Mouse (Mus musculus) left cerebral cortex, adult 8-10 months (tissue): Measurements from ENCODE around the gene Ifitm6. TPM values are rescaled to one million over a fixed set of nuclear protein-coding genes. Genes with fewer than 3 reads are reported as not detected.
"Not testable (repeated sequence)": the region's sequence is repeated elsewhere in the genome, so short reads cannot be mapped to it uniquely, and the experiment has no call there.

ENCODE experiments used
- DNase-seq, 2 experiments: peaks; one replicate each; pipeline ENCODE4 v3.0.0; 2022; ENCODE audit warnings: low spot score in 2 of 2
- total RNA-seq, 4 experiments: library from RNA; stranded (reverse); gene quantifications; 2 replicates each; pipeline ENCODE4 v1.2.4; 2022

The Ifitm6 gene
- total RNA-seq, 4 experiments from 2014 or later, result 0.87 to 0.88 TPM; not detected in 2

GRCm38 (mm10) chr7:141041661-141042060 is 23.9 kb upstream of the Ifitm6 start:
- DNase-seq, result no peak

GRCm38 (mm10) chr7:141040867-141041606 is 23.3 kb upstream of the Ifitm6 start:
- no peak for DNase-seq

- no peak for DNase-seq
Measured at GRCm38 (mm10) chr7:141039386-141040107, 21.8 kb upstream of the Ifitm6 start.

- DNase-seq, result no peak
Measured at GRCm38 (mm10) chr7:141038090-141039032, 20.6 kb upstream of the Ifitm6 start.

- not testable (repeated sequence) for DNase-seq
Measured at GRCm38 (mm10) chr7:141036624-141037023, 18.9 kb upstream of the Ifitm6 start.

- DNase-seq, result no peak
Measured at GRCm38 (mm10) chr7:141032458-141033167, 14.9 kb upstream of the Ifitm6 start.

GRCm38 (mm10) chr7:141030390-141030789 is 12.7 kb upstream of the Ifitm6 start:
- DNase-seq, result no peak

- no peak for DNase-seq
Measured at GRCm38 (mm10) chr7:141028831-141029230, 11.1 kb upstream of the Ifitm6 start, which contains the start of gene Gm17387. Gene Gm17387 (plus strand): TSS chr7:141029131.

GRCm38 (mm10) chr7:141026740-141027098 is 9.0 kb upstream of the Ifitm6 start:
- DNase-seq, result no peak

GRCm38 (mm10) chr7:141026097-141026739 is 8.5 kb upstream of the Ifitm6 start:
- no peak for DNase-seq

GRCm38 (mm10) chr7:141024865-141025838 is 7.4 kb upstream of the Ifitm6 start:
- no peak for DNase-seq

- no peak for DNase-seq
Measured at GRCm38 (mm10) chr7:141021489-141022449, 4.0 kb upstream of the Ifitm6 start.

- no peak for DNase-seq
Measured at GRCm38 (mm10) chr7:141019028-141019427, 1.3 kb upstream of the Ifitm6 start.

GRCm38 (mm10) chr7:141016707-141017697 is 722 bp downstream of the Ifitm6 start:
- no peak for DNase-seq

- DNase-seq, result no peak
Measured at GRCm38 (mm10) chr7:141011238-141011770, 6.4 kb downstream of the Ifitm6 start.

- no peak for DNase-seq
Measured at GRCm38 (mm10) chr7:141010593-141010992, 7.1 kb downstream of the Ifitm6 start, which contains the start of gene Ifitm3. Gene Ifitm3 (minus strand): TSS chr7:141010770.
